Mouse (Mus musculus) adrenal gland, postnatal 25 days (tissue): ENCODE data around the gene Npc1l1. TPM values are rescaled to one million over a fixed set of nuclear protein-coding genes. Genes with fewer than 3 reads are reported as not detected.

Experiments used
- DNase-seq: peaks from one replicate; pipeline ENCODE4 v3.0.0; 2021; ENCODE audit warnings: mixed read lengths
- total RNA-seq: library from RNA; stranded (reverse); gene quantifications from 2 replicates; pipeline ENCODE4 v1.2.3, GENCODE M21; 2021

Gene Npc1l1
- total RNA-seq, 1 experiment from 2014 or later = not detected

GRCm38 (mm10) chr11:6161549-6161948 is 68.4 kb downstream of the Npc1l1 start:
- no peak for DNase-seq

Other genes starting within 250 kb of the Npc1l1 start
- 10.0 and 13.6 TPM in 2 replicates for gene Camk2b, start 163.8 kb downstream of the Npc1l1 start, total RNA-seq
- gene A730071L15Rik, start 30.1 kb downstream of the Npc1l1 start, total RNA-seq = 0.39 TPM in 1 of 2 replicates, not detected in the other
- gene Nudcd3, start 29.7 kb downstream of the Npc1l1 start, total RNA-seq = 59.0 and 63.1 TPM in 2 replicates
- 52.5 and 57.3 TPM in 2 replicates for gene Ddx56, start 37.6 kb upstream of the Npc1l1 start, total RNA-seq
- 93.1 and 105 TPM in 2 replicates for gene Tmed4, start 44.7 kb upstream of the Npc1l1 start, total RNA-seq
- gene Ogdh, start 61.5 kb upstream of the Npc1l1 start, total RNA-seq = 547 and 550 TPM in 2 replicates
- 61.5 and 63.4 TPM in 2 replicates for gene Zmiz2, start 158.9 kb upstream of the Npc1l1 start, total RNA-seq
- 1,910 and 1,993 TPM in 2 replicates for gene Ppia, start 185.3 kb upstream of the Npc1l1 start, total RNA-seq
- 75.0 and 84.5 TPM in 2 replicates for gene H2afv, start 214.3 kb upstream of the Npc1l1 start, total RNA-seq
- 72.5 and 73.5 TPM in 2 replicates for gene Purb, start 245.8 kb upstream of the Npc1l1 start, total RNA-seq